Mouse (Mus musculus) adrenal gland, adult 2 months (tissue): ENCODE results near the gene Pom121l2. TPM values are rescaled to one million over a fixed set of nuclear protein-coding genes. Genes with fewer than 3 reads are reported as not detected.

Experiments used
- DNase-seq: peaks from one replicate; pipeline ENCODE4 v3.0.0; 2021
- long read RNA-seq: library from polyadenylated mRNA; stranded (forward); transcript quantifications from one replicate; pipeline ENCODE4 v2.0.0, GENCODE M21; 2021
- polyA plus RNA-seq: library from polyadenylated mRNA; depleted of rRNA; stranded (reverse); fragments of >200 nt; gene quantifications from 2 replicates; pipeline ENCODE4 v1.2.3, GENCODE M21; 2012; rRNA removed
- total RNA-seq, 2 experiments: library from RNA; stranded (reverse); gene quantifications; 2 replicates each; pipeline ENCODE4 v1.2.3; 2021

The Pom121l2 gene
- total RNA-seq: not detected
- polyA plus RNA-seq: not detected in 2 replicates
- long read RNA-seq: 0 reads

GRCm38 (mm10) chr13:21980981-21981802, at the start of gene Pom121l2:
Gene Pom121l2 (plus strand): TSS chr13:21981194.
- DNase-seq: peak; percentile 51

- DNase-seq: no peak
Measured at GRCm38 (mm10) chr13:21931740-21932139, 49.3 kb upstream of the Pom121l2 start.

- peak; percentile 4 for DNase-seq
Measured at GRCm38 (mm10) chr13:21933626-21934548, 47.1 kb upstream of the Pom121l2 start.

GRCm38 (mm10) chr13:21934982-21935791, 45.8 kb upstream of the Pom121l2 start:
- DNase-seq: peak; percentile 79

GRCm38 (mm10) chr13:21935833-21936232, 45.2 kb upstream of the Pom121l2 start:
- DNase-seq: no peak

- peak; percentile 37 for DNase-seq
Measured at GRCm38 (mm10) chr13:21936968-21937367, 44.0 kb upstream of the Pom121l2 start.

GRCm38 (mm10) chr13:21940213-21940612, 40.8 kb upstream of the Pom121l2 start:
- peak; percentile 94 for DNase-seq

- peak; percentile 90 for DNase-seq
Measured at GRCm38 (mm10) chr13:21940811-21941321, 40.1 kb upstream of the Pom121l2 start.

- no peak for DNase-seq
Measured at GRCm38 (mm10) chr13:21943644-21944043, 37.4 kb upstream of the Pom121l2 start.

GRCm38 (mm10) chr13:21944592-21944925, 36.4 kb upstream of the Pom121l2 start:
- no peak for DNase-seq

GRCm38 (mm10) chr13:21944926-21945740, 35.9 kb upstream of the Pom121l2 start, which contains the start of gene Zfp184:
Gene Zfp184 (plus strand): TSS chr13:21945094.
- DNase-seq: peak; percentile 92

- DNase-seq: no peak
Measured at GRCm38 (mm10) chr13:21969269-21969668, 11.7 kb upstream of the Pom121l2 start.

- DNase-seq: no peak
Measured at GRCm38 (mm10) chr13:21969816-21970215, 11.2 kb upstream of the Pom121l2 start.

- no peak for DNase-seq
Measured at GRCm38 (mm10) chr13:21971641-21972040, 9.4 kb upstream of the Pom121l2 start.

- DNase-seq: peak; percentile 91
Measured at GRCm38 (mm10) chr13:21974221-21974725, 6.7 kb upstream of the Pom121l2 start.

GRCm38 (mm10) chr13:21974726-21975473, 6.1 kb upstream of the Pom121l2 start:
- DNase-seq: peak; percentile 80

GRCm38 (mm10) chr13:21981803-21982193, 804 bp downstream of the Pom121l2 start:
- DNase-seq: no peak

- no peak for DNase-seq
Measured at GRCm38 (mm10) chr13:21984486-21984885, 3.5 kb downstream of the Pom121l2 start.

- DNase-seq: no peak
Measured at GRCm38 (mm10) chr13:21992550-21992949, 11.6 kb downstream of the Pom121l2 start.
